Mouse (Mus musculus): ENCODE data around the gene Plekha8. TPM values are rescaled to one million over a fixed set of nuclear protein-coding genes. Genes with fewer than 3 reads are reported as not detected.

Plekha8 gene
- total RNA-seq, 2 experiments from 2014 or later: 9.5 to 12.3 TPM

- DNase-seq (ENCODE audit: low spot score in 2 of 2): peak; percentile 41 to 60
These were observed 8.7 kb upstream of the Plekha8 start for GRCm38 (mm10) chr6:54586175-54586574.

- no peak for DNase-seq (ENCODE audit: low spot score in 2 of 2)
These were observed 8.0 kb upstream of the Plekha8 start for GRCm38 (mm10) chr6:54586911-54587310.

GRCm38 (mm10) chr6:54587683-54588082 lies 7.2 kb upstream of the Plekha8 start:
- DNase-seq (ENCODE audit: low spot score in 2 of 2): no peak

- no peak for DNase-seq (ENCODE audit: low spot score in 2 of 2)
These were observed 6.7 kb upstream of the Plekha8 start for GRCm38 (mm10) chr6:54588212-54588611.

GRCm38 (mm10) chr6:54590691-54591090 lies 4.2 kb upstream of the Plekha8 start:
- no peak for DNase-seq (ENCODE audit: low spot score in 2 of 2)

GRCm38 (mm10) chr6:54591778-54592177 lies 3.1 kb upstream of the Plekha8 start:
- DNase-seq (ENCODE audit: low spot score in 2 of 2): no peak

GRCm38 (mm10) chr6:54592938-54593535 lies 1.9 kb upstream of the Plekha8 start:
- DNase-seq (ENCODE audit: low spot score in 2 of 2): peak; percentile 92 to 95

GRCm38 (mm10) chr6:54593766-54594468 lies 994 bp upstream of the Plekha8 start:
- no peak for DNase-seq (ENCODE audit: low spot score in 2 of 2)

- no peak for DNase-seq (ENCODE audit: low spot score in 2 of 2)
These were observed 493 bp downstream of the Plekha8 start for GRCm38 (mm10) chr6:54595330-54595878.

GRCm38 (mm10) chr6:54597208-54597607 lies 2.3 kb downstream of the Plekha8 start, which contains the start of gene Fkbp14:
TSS of gene Fkbp14 (minus strand) at chr6:54597308.
- DNase-seq (ENCODE audit: low spot score in 2 of 2): no peak

- no peak for DNase-seq (ENCODE audit: low spot score in 2 of 2)
These were observed 2.8 kb downstream of the Plekha8 start for GRCm38 (mm10) chr6:54597711-54598110.

GRCm38 (mm10) chr6:54600681-54601347 lies 5.9 kb downstream of the Plekha8 start:
- no peak for DNase-seq (ENCODE audit: low spot score in 2 of 2)

GRCm38 (mm10) chr6:54602891-54603290 lies 8.0 kb downstream of the Plekha8 start:
- no peak for DNase-seq (ENCODE audit: low spot score in 2 of 2)

GRCm38 (mm10) chr6:54604001-54604715 lies 9.2 kb downstream of the Plekha8 start:
- DNase-seq (ENCODE audit: low spot score in 2 of 2): no peak

GRCm38 (mm10) chr6:54606241-54606640 lies 11.3 kb downstream of the Plekha8 start:
- no peak for DNase-seq (ENCODE audit: low spot score in 2 of 2)

- DNase-seq (ENCODE audit: low spot score in 2 of 2): no peak
These were observed 22.5 kb downstream of the Plekha8 start for GRCm38 (mm10) chr6:54617363-54617762.

GRCm38 (mm10) chr6:54619530-54619929 lies 24.6 kb downstream of the Plekha8 start:
- DNase-seq (ENCODE audit: low spot score in 2 of 2): no peak

- no peak for DNase-seq (ENCODE audit: low spot score in 2 of 2)
These were observed 25.4 kb downstream of the Plekha8 start for GRCm38 (mm10) chr6:54620357-54620756.

- DNase-seq (ENCODE audit: low spot score in 2 of 2): no peak
These were observed 33.5 kb downstream of the Plekha8 start for GRCm38 (mm10) chr6:54628381-54628780.

- DNase-seq (ENCODE audit: low spot score in 2 of 2): no peak
These were observed 34.8 kb downstream of the Plekha8 start for GRCm38 (mm10) chr6:54629734-54630133.

GRCm38 (mm10) chr6:54631462-54631861 lies 36.6 kb downstream of the Plekha8 start:
- DNase-seq (ENCODE audit: low spot score in 2 of 2): peak; percentile 30 to 40

Data from layer of hippocampus, postnatal 10 days (tissue).